ENCODE assay signal across 7 mouse cellular contexts in genomic region chr2:4492485-4493481, GRCm38 (mm10).
A peak's percentile ranks its signal among the peaks of the same experiment; 100 is the strongest.
DNase-seq lines count a peak whose midpoint lies in the region; ATAC-seq and TF ChIP-seq lines count a peak whose summit lies in the region.

No protein-coding gene starts in this region.

- peak; percentile 40 for DNase-seq in WW6 (ENCODE audit: low read depth, low spot score)
- DNase-seq in cerebellum, postnatal 36 days, result peak; percentile 57 to 71
- DNase-seq in gastrocnemius, adult 8-10 months (ENCODE audit: low spot score in 2 of 2), result peak; percentile 56 to 58
- DNase-seq in hindbrain, postnatal 0 days (ENCODE audit: low spot score), result peak; percentile 89
- DNase-seq in left cerebral cortex, adult 18-20 months (ENCODE audit: low spot score in 2 of 2), result peak; percentile 81 to 83
- peak; percentile 82 to 84 for DNase-seq in right cerebral cortex, postnatal 10 days (ENCODE audit: low spot score in 2 of 2)

- H3K4me1 ChIP-seq in hindbrain, postnatal 0 days (ENCODE audit: insufficient read depth, low read length), result peaks cover 17% of the 10 kb centered on the region

- peak overlapping the region; percentile 29; the same call in 1 of the 2 replicates for H3K27ac ChIP-seq in hindbrain, postnatal 0 days
- peak overlapping the region; percentile 41 for H3K27ac ChIP-seq in macrophage

- no peaks in the 10 kb centered on the region for H3K27me3 ChIP-seq in hindbrain, postnatal 0 days (ENCODE audit: insufficient read depth, low read length)

- H3K9ac ChIP-seq in hindbrain, postnatal 0 days (replicated peaks; ENCODE audit: low read length), result no peak overlapping the region

- H3K79me2 ChIP-seq in macrophage (ENCODE audit: inconsistent target), result no peaks in the 10 kb centered on the region

- H3K36me3 ChIP-seq in hindbrain, postnatal 0 days (ENCODE audit: insufficient read depth, low read length), result no peaks in the 10 kb centered on the region; the same call in 1 of the 2 replicates
- no peaks in the 10 kb centered on the region for H3K36me3 ChIP-seq in macrophage (ENCODE audit: inconsistent target)

- H3K4me3 ChIP-seq in hindbrain, postnatal 0 days (ENCODE audit: low read length), result no peak overlapping the region
- H3K4me3 ChIP-seq in macrophage (ENCODE audit: inconsistent target), result no peak overlapping the region

- no peak overlapping the region for H3K4me2 ChIP-seq in hindbrain, postnatal 0 days (ENCODE audit: low read depth, low read length)

- peak; percentile 54 for ATAC-seq in hindbrain, postnatal 0 days

- WGBS in hindbrain, postnatal 0 days, result 35% methylated on average over 20 of the region's 20 CpGs
- 18% methylated on average over 19 of the region's 20 CpGs for WGBS in macrophage (ENCODE audit: missing documents)

- H3K9me3 ChIP-seq in hindbrain, postnatal 0 days (ENCODE audit: low read length), result no peaks in the 10 kb centered on the region

- peak; percentile 86 for TF ChIP-seq CTCF in hindbrain, postnatal 0 days (IDR thresholded peaks at IDR 0.05; ENCODE audit: low read depth)
